Mouse (Mus musculus) adrenal gland, postnatal 4 days (tissue): ENCODE results near the gene Pkn1. TPM values are rescaled to one million over a fixed set of nuclear protein-coding genes. Genes with fewer than 3 reads are reported as not detected.

ENCODE experiments used
- DNase-seq, 2 experiments: peaks; one replicate each; pipeline ENCODE4 v3.0.0; 2021 to 2022; ENCODE audit warnings: low spot score in 2 of 2, mixed read lengths in 2 of 2
- total RNA-seq, 2 experiments: library from RNA; stranded (reverse); gene quantifications; 2 replicates each; pipeline ENCODE4 v1.2.3; 2021

Gene Pkn1
- total RNA-seq, 2 experiments from 2014 or later = 115 to 120 TPM

DNA sequence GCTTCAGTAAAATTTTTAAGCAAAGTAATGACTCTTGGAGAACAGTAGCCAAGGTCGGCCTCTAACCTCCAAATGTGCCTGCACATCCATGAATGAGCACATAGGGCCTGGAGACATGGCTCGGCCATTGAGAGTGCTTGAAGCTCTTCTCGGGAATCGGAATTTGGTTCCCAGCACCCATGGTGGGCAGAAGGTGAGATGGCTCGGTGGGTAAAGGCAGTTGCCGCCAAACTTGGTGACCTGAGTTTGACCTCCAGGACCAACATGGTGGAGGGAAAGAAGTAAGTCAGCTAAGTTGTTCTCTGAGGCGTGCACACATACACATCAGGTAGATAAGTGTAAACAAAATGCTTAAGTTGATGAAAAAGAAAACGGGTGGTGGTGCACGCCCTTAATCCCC is 42.9 kb downstream of the Pkn1 start:
- DNase-seq = no peak

GRCm38 (mm10) chr8:83654725-83655124 is 44.3 kb downstream of the Pkn1 start:
- no peak for DNase-seq

DNA sequence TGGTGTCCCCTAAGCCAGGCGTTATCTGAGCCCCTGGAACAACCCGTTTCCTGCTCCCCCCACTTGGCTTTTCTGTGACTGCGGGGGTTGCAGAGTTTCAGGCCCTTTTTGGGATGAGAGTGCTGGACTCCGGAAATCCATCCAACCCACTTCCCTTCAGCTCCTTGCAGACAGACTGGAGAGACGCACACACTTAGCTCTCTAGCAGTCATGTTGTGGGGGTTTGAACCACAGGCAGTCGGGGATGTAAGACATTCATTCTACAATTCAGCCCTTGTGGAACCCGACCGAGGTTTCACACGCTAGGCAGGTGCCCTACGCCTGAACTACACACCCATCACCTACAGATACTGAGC is 45.3 kb downstream of the Pkn1 start:
- DNase-seq = no peak

DNA sequence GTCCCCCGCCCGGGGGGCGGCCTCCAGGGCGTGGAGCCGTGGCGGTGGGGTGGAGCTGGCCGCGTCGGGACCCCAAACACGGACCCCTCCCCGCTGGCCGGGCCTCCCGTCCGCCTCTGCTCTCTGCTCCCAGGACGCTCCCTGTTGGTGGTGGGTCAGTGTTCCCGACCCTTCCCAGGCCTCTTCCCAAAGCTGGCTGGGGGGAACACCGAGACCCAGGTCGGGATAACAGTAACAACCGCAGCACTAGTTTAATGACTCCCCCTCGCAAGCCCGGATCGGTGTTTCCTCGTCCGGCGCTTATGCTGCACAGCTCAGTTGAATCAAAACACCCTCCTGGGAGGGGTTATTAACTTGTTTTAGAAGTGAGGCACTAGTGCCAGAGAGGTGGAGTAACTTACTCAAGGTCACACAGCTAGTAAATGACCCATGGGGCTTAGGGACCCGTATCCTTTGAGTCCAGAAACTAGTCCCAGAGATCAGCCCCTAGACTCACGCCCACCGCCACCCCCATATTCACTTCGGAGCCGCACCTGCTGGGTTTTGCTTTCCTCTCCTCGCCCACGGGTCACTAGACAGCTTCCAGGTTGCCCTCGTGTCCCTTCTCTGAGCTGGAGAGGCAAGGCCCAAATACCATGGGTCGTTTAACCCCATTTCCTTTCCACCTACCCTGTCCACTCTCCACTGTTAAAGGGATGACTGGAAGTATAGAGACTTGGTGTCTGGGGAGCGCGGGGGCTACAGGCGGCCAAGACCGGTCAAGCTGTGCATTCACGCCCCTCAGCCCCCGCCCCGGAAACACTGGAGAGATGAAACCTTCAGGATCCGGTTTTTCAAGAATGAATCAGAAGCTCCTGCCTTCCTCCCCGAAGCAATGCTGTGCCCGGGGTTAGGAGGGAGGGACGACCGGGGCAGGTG is 46.0 kb downstream of the Pkn1 start:
- DNase-seq = no peak

- DNase-seq = peak; percentile 81 to 91
Observed at GRCm38 (mm10) chr8:83652030-83652743, 46.8 kb downstream of the Pkn1 start, which contains the start of gene Gipc1. TSS of gene Gipc1 (plus strand) at chr8:83652677.

- no peak for DNase-seq
Observed at GRCm38 (mm10) chr8:83649699-83650098, 49.3 kb downstream of the Pkn1 start.

DNA sequence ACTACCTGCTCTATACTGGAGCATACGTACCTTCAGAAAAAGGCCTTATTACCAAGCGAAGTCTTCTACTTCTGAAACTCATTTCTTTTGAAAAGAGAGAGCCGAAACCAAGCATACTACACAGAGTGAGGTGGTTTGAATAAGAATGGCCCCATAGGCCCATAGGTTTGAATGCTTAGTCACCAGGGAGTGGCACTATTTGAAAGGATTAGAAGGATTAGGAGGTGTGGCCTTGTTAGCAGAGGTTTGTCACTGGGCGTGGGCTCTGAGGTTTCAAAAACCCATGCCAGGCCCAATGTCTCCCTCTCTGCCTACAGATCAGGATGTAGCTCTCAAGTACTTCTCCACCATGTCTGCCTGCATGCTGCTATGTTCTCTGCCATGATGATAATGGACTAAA is 50.9 kb downstream of the Pkn1 start:
- DNase-seq = no peak

GRCm38 (mm10) chr8:83647511-83647910 is 51.5 kb downstream of the Pkn1 start:
- DNase-seq = no peak

GRCm38 (mm10) chr8:83639649-83640048 is 59.3 kb downstream of the Pkn1 start:
- no peak for DNase-seq

GRCm38 (mm10) chr8:83638856-83639255 is 60.1 kb downstream of the Pkn1 start:
- no peak for DNase-seq

- no peak for DNase-seq
Observed at GRCm38 (mm10) chr8:83632083-83632707, 66.8 kb downstream of the Pkn1 start.

- no peak for DNase-seq
Observed at GRCm38 (mm10) chr8:83625676-83626299, 73.2 kb downstream of the Pkn1 start.

DNA sequence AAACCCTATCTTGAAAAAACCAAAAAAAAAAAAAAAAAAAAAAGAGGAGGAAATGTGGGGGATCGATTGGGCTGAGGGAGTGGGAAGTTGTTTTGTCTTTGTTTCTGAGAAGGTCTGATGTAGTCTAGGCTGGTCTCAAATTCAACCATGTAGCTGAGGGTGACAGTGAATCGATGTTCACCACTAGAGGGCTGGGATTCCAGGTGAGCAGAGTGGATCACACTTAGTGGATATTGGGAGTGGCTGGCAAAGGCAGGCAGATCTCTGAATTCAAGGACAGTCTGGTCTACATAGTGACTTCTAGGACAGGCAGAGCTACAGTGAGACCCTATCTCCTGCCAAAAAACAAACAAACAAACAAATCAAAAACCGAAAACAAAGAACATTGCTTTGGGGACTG is 74.2 kb downstream of the Pkn1 start:
- no peak for DNase-seq

DNA sequence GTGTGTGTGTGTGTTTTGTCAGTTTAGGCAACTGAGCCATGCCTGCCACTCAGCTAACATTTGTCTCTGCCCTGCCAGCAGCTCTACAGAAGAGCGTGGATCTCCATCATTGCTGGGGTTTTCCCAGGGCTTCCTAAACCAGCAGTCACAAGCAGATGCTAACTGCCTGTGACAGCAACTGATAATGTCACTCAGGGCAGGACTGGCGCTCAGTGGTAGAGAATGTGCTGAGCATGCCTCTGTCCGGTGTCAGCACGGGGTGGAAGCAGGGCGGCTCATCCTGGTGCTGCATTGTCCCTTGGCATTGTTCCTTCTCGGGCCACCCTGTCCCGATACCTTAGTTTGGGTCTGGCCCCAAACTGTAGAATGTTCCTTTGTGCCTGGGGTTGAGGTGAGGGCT is 75.4 kb downstream of the Pkn1 start:
- DNase-seq = no peak

GRCm38 (mm10) chr8:83622389-83622989 is 76.5 kb downstream of the Pkn1 start:
- DNase-seq = peak; percentile 49 to 63

GRCm38 (mm10) chr8:83621691-83622388 is 77.1 kb downstream of the Pkn1 start:
- no peak for DNase-seq

GRCm38 (mm10) chr8:83619568-83620285 is 79.3 kb downstream of the Pkn1 start:
- DNase-seq = no peak

GRCm38 (mm10) chr8:83618566-83618965 is 80.4 kb downstream of the Pkn1 start:
- DNase-seq = no peak

DNA sequence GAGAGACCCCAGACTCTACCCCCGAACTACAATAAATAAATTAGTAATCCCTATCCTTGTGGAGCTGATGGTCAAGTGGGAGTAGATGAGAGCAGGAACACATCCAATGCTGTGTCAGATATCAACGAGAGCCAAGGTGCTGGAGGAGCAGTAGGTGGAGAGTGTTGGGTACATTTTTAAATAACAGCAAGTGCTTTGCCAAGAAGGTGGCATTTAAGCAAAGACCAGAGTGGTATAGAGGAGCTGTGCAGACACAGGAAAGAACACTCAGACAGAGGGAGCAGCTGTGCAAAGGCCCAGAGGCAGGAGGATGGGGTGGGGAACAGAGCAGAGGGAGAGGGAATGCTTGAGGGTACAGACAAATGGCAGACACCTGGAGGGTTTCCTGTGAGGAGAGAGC is 81.9 kb downstream of the Pkn1 start:
- no peak for DNase-seq

- DNase-seq = no peak
Observed at GRCm38 (mm10) chr8:83616625-83617024, 82.4 kb downstream of the Pkn1 start.
